Comparison of ENCODE assay signal across 8 mouse cellular contexts in the genomic region with DNA sequence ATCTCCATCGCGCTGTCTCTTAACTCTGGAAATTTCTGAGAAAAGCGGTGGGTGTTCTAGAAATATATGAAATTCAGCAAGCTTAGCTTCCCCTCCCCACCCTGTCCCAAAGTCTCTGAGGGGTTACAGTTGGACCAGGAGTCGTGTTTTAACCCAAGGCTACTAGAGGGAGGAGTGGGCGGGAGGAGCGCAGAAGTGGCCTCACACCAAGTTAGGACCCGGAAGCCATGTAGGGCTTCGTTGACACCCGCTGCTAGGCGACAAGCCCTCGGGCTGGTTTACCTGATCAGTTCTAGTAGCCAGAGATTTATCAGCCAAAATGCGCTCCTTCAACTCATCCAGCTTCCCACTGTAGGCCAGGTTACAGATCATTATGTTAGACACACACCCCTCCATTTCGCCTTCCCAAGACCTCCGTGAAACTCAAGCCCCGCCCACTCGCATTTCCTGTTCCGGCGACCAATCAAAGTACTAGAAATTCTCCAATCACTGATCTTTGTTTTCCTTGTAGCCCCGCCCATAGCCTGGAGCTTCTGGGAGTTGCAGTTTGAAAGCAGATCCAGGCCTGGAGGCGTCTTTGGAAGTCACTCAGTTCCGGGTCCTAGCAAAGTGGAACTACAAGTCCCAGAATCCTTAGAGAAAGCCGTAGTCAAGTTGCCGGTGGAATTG. TPM values are rescaled to one million over a fixed set of nuclear protein-coding genes. Genes with fewer than 3 reads are reported as not detected.
DNase-seq lines count a peak whose midpoint lies in the region; ATAC-seq and TF ChIP-seq lines count a peak whose summit lies in the region.

A gene (minus strand): TSS at position 457 of the 669 bp plus-strand sequence.
A gene (plus strand): TSS at position 636 of the 669 bp plus-strand sequence.

- ATAC-seq in cerebellum, adult (ENCODE audit: insufficient number of reproducible peaks, low FRiP score, low TSS enrichment), result peak; percentile 99
- peak; percentile 99 for ATAC-seq in forebrain, embryonic 13.5 days
- ATAC-seq in liver, postnatal 0 days, result peak; percentile 95
- ATAC-seq in neural tube, embryonic 14.5 days (ENCODE audit: low read depth), result peak; percentile 98

- H3K4me3 ChIP-seq in ES-Bruce4 (ENCODE audit: low read depth, low read length), result peak within 1 kb of the TSS; percentile 97
- H3K4me3 ChIP-seq in forebrain, embryonic 13.5 days, result peak within 1 kb of the TSS; percentile 49
- H3K4me3 ChIP-seq in liver, postnatal 0 days (ENCODE audit: low read depth, low read length), result peak within 1 kb of the TSS; percentile 66
- peak within 1 kb of the TSS; percentile 45 for H3K4me3 ChIP-seq in neural tube, embryonic 14.5 days (ENCODE audit: low read depth, low read length)

- no peaks in the 10 kb centered on the region for H3K4me1 ChIP-seq in ES-Bruce4 (ENCODE audit: control insufficient read depth, insufficient read depth, low read length)
- H3K4me1 ChIP-seq in forebrain, embryonic 13.5 days, result 0 out of 2 replicates have a peak, but pooled peaks cover 3% of the 10 kb centered on the region
- no peaks in the 10 kb centered on the region for H3K4me1 ChIP-seq in liver, postnatal 0 days (ENCODE audit: insufficient read depth)
- H3K4me1 ChIP-seq in neural tube, embryonic 14.5 days (ENCODE audit: control insufficient read depth, insufficient read depth, low read length), result no peaks in the 10 kb centered on the region

- H3K27me3 ChIP-seq in ES-Bruce4 (ENCODE audit: control insufficient read depth, insufficient read depth, low read length, poor library complexity, severe bottlenecking), result no peaks in the 10 kb centered on the region
- peaks cover 11% of the 10 kb centered on the region; the same call in 1 of the 2 replicates for H3K27me3 ChIP-seq in forebrain, embryonic 13.5 days
- no peaks in the 10 kb centered on the region for H3K27me3 ChIP-seq in liver, postnatal 0 days (ENCODE audit: insufficient read depth, low read length)
- no peaks in the 10 kb centered on the region for H3K27me3 ChIP-seq in neural tube, embryonic 14.5 days (ENCODE audit: control insufficient read depth, insufficient read depth, low read length)

- no peak within 1 kb of the TSS for H3K27ac ChIP-seq in ES-Bruce4 (ENCODE audit: insufficient read depth, low read length)
- no peak within 1 kb of the TSS for H3K27ac ChIP-seq in forebrain, embryonic 13.5 days
- H3K27ac ChIP-seq in liver, postnatal 0 days (ENCODE audit: low read depth), result peak within 1 kb of the TSS; percentile 76
- H3K27ac ChIP-seq in neural tube, embryonic 14.5 days (ENCODE audit: low read depth, low read length), result no peak within 1 kb of the TSS

- no peak for TF ChIP-seq CTCF in ES-Bruce4 (IDR thresholded peaks at IDR 0.05; ENCODE audit: low read depth, low read length)
- TF ChIP-seq CTCF in liver, postnatal 0 days (IDR thresholded peaks at IDR 0.05; ENCODE audit: low read depth), result no peak

- peak; percentile 94 for DNase-seq in heart, postnatal 10 days
- DNase-seq in large intestine, adult 2 months (ENCODE audit: low read depth, low spot score), result peak; percentile 75
- peak; percentile 91 for DNase-seq in liver, postnatal 0 days
- peak; percentile 94 for DNase-seq in testis, postnatal 10 days (ENCODE audit: low spot score)

- 18% methylated on average over 23 of the region's 23 CpGs for WGBS in forebrain, embryonic 13.5 days
- 17% methylated on average over 23 of the region's 23 CpGs for WGBS in large intestine, adult 2 months
- 12% methylated on average over 23 of the region's 23 CpGs for WGBS in liver, postnatal 0 days (ENCODE audit: insufficient replicate concordance)
- WGBS in neural tube, embryonic 14.5 days, result 17% methylated on average over 23 of the region's 23 CpGs

- no peaks in the 10 kb centered on the region for H3K9me3 ChIP-seq in ES-Bruce4 (replicated peaks; ENCODE audit: control insufficient read depth, insufficient read depth, low read length, poor library complexity, severe bottlenecking)
- no peaks in the 10 kb centered on the region for H3K9me3 ChIP-seq in forebrain, embryonic 13.5 days (replicated peaks)
- H3K9me3 ChIP-seq in liver, postnatal 0 days (ENCODE audit: low read length), result no peaks in the 10 kb centered on the region
- no peaks in the 10 kb centered on the region for H3K9me3 ChIP-seq in neural tube, embryonic 14.5 days (ENCODE audit: control insufficient read depth, low read length)

- H3K9ac ChIP-seq in ES-Bruce4 (ENCODE audit: low read depth, poor library complexity, severe bottlenecking), result peak within 1 kb of the TSS; percentile 58
- H3K9ac ChIP-seq in forebrain, embryonic 13.5 days, result peak within 1 kb of the TSS; percentile 51
- peak within 1 kb of the TSS; percentile 67 for H3K9ac ChIP-seq in liver, postnatal 0 days (replicated peaks)
- H3K9ac ChIP-seq in neural tube, embryonic 14.5 days (replicated peaks; ENCODE audit: low read depth, low read length), result peak within 1 kb of the TSS; percentile 12; the same call in 1 of the 2 replicates

- no peak for TF ChIP-seq EP300 in ES-Bruce4 (IDR thresholded peaks at IDR 0.05; ENCODE audit: insufficient read depth, low read depth, low read length)
- TF ChIP-seq EP300 in liver, postnatal 0 days (IDR thresholded peaks at IDR 0.05; ENCODE audit: low read depth), result no peak

- peak within 1 kb of the TSS; percentile 57 for H3K4me2 ChIP-seq in forebrain, embryonic 13.5 days
- H3K4me2 ChIP-seq in liver, postnatal 0 days (ENCODE audit: low read depth, low read length), result peak within 1 kb of the TSS; percentile 69
- peak within 1 kb of the TSS; percentile 51 for H3K4me2 ChIP-seq in neural tube, embryonic 14.5 days (ENCODE audit: low read depth, low read length)

- no peaks in the 10 kb centered on the region; the same call in 1 of the 2 replicates for H3K36me3 ChIP-seq in ES-Bruce4 (ENCODE audit: control insufficient read depth, insufficient read depth, low read length, poor library complexity, severe bottlenecking)
- H3K36me3 ChIP-seq in forebrain, embryonic 13.5 days (ENCODE audit: poor library complexity, severe bottlenecking), result no peaks in the 10 kb centered on the region
- H3K36me3 ChIP-seq in liver, postnatal 0 days (replicated peaks; ENCODE audit: insufficient read depth, low read length), result peaks cover 5% of the 10 kb centered on the region; the same call in 1 of the 2 replicates
- no peaks in the 10 kb centered on the region for H3K36me3 ChIP-seq in neural tube, embryonic 14.5 days (ENCODE audit: control insufficient read depth, insufficient read depth, low read length)

- no peak for TF ChIP-seq POLR2A in ES-Bruce4 (IDR thresholded peaks at IDR 0.05; ENCODE audit: insufficient read depth, low read length)

- intact Hi-C loops in heart, postnatal 10 days (cut with DNase I), result no loop called here

RNA-seq across cellular contexts. Expression of the first gene that starts in this region (rescaled TPM):
- 25.8 and 27.6 TPM in 2 replicates for polyA plus RNA-seq in ES-Bruce4 (2011; ENCODE audit: insufficient read depth, insufficient read length, low read depth, missing spikeins)
- 47.6 and 49.1 TPM in 2 replicates for polyA plus RNA-seq in forebrain, embryonic 13.5 days (2015; fragmentation: Nextera tagmentation; extraction: Ambion mirVana)
- 10 to 100 TPM; 14.7 to 18.4 TPM for total RNA-seq in heart, postnatal 10 days (2021)
- polyA plus RNA-seq in large intestine, adult 2 months (2012; rRNA removed), result 7.1 and 8.3 TPM in 2 replicates
- polyA plus RNA-seq in liver, postnatal 0 days (2015; fragmentation: Nextera tagmentation; extraction: Ambion mirVana), result 21.4 and 23.5 TPM in 2 replicates
- 43.4 and 45.4 TPM in 2 replicates for polyA plus RNA-seq in neural tube, embryonic 14.5 days (2014; fragmentation: Nextera tagmentation; extraction: Ambion mirVana)

RNA-seq across cellular contexts. Expression of the second gene that starts in this region (rescaled TPM):
- 4.3 and 4.6 TPM in 2 replicates for polyA plus RNA-seq in ES-Bruce4 (2011; ENCODE audit: insufficient read depth, insufficient read length, low read depth, missing spikeins)
- polyA plus RNA-seq in forebrain, embryonic 13.5 days (2015; fragmentation: Nextera tagmentation; extraction: Ambion mirVana), result 12.2 and 12.3 TPM in 2 replicates
- total RNA-seq in heart, postnatal 10 days (2021), result 10 to 100 TPM; 11.3 to 13.1 TPM
- 2.8 and 3.9 TPM in 2 replicates for polyA plus RNA-seq in large intestine, adult 2 months (2012; rRNA removed)
- 16.7 and 18.3 TPM in 2 replicates for polyA plus RNA-seq in liver, postnatal 0 days (2015; fragmentation: Nextera tagmentation; extraction: Ambion mirVana)
- 9.4 and 12.6 TPM in 2 replicates for polyA plus RNA-seq in neural tube, embryonic 14.5 days (2014; fragmentation: Nextera tagmentation; extraction: Ambion mirVana)

Comparison
In these comparisons a context has a peak if more than half of its experiments do, and no peak if none do; other contexts are left out.
1. H3K4me3 ChIP-seq: peak in every context shown above with its lines; median percentile 97 in ES-Bruce4; 66 in liver, postnatal 0 days; 49 in forebrain, embryonic 13.5 days; 45 in neural tube, embryonic 14.5 days.
2. H3K9ac ChIP-seq: peak in every context shown above with its lines; median percentile 67 in liver, postnatal 0 days; 58 in ES-Bruce4; 51 in forebrain, embryonic 13.5 days; 12 in neural tube, embryonic 14.5 days.